ENCODE assay signal across 19 mouse cellular contexts in genomic region chr3:146641818-146642427, GRCm38 (mm10). TPM values are rescaled to one million over a fixed set of nuclear protein-coding genes. Genes with fewer than 3 reads are reported as not detected.
A peak's percentile ranks its signal among the peaks of the same experiment; 100 is the strongest.
DNase-seq lines count a peak whose midpoint lies in the region; ATAC-seq and TF ChIP-seq lines count a peak whose summit lies in the region.
"Had no signal": no experiment of that assay in that cellular context is flagged by ENCODE, and none has a peak within 500 bp of the region (broad histone marks: within the 10 kb centered on the region; RNA-seq: fewer than 3 reads in every experiment).

No protein-coding gene starts in this region.

- no peaks in the 10 kb centered on the region for H3K4me1 ChIP-seq in kidney, postnatal 0 days (replicated peaks; ENCODE audit: insufficient read depth, low read length)
- H3K4me1 ChIP-seq in midbrain, postnatal 0 days (ENCODE audit: insufficient read depth, low read length): no peaks in the 10 kb centered on the region
- H3K4me1 ChIP-seq in midbrain, embryonic 13.5 days (replicated peaks): no peaks in the 10 kb centered on the region
- H3K4me1 ChIP-seq: forebrain, embryonic 13.5 days; intestine, embryonic 15.5 days had no signal

- no peaks in the 10 kb centered on the region for H3K36me3 ChIP-seq in kidney, postnatal 0 days (ENCODE audit: insufficient read depth, low read length)
- H3K36me3 ChIP-seq in midbrain, postnatal 0 days (ENCODE audit: insufficient read depth, low read length): no peaks in the 10 kb centered on the region
- H3K36me3 ChIP-seq in midbrain, embryonic 13.5 days: no peaks in the 10 kb centered on the region
- H3K36me3 ChIP-seq: intestine, embryonic 15.5 days had no signal

- no peaks in the 10 kb centered on the region for H3K27me3 ChIP-seq in kidney, postnatal 0 days (ENCODE audit: insufficient read depth, low read length)
- H3K27me3 ChIP-seq in midbrain, postnatal 0 days (ENCODE audit: insufficient read depth, low read length): no peaks in the 10 kb centered on the region
- H3K27me3 ChIP-seq in midbrain, embryonic 13.5 days: no peaks in the 10 kb centered on the region
- H3K27me3 ChIP-seq: forebrain, embryonic 13.5 days; intestine, embryonic 15.5 days had no signal

- TF ChIP-seq CTCF in kidney, postnatal 0 days (IDR thresholded peaks at IDR 0.05; ENCODE audit: low read depth): no peak
- no peak; the same call in 1 of the 2 replicates for TF ChIP-seq CTCF in midbrain, postnatal 0 days (IDR thresholded peaks at IDR 0.05)

- peak; percentile 45 for DNase-seq in adrenal gland, postnatal 10 days
- no peak for DNase-seq in adrenal gland, adult 8-10 months
- peak; percentile 58 for DNase-seq in kidney, postnatal 0 days (ENCODE audit: low spot score)
- no peak for DNase-seq in kidney, postnatal 25 days
- DNase-seq in midbrain, postnatal 0 days (ENCODE audit: low spot score): peak; percentile 51
- peak; percentile 8 to 61 for DNase-seq in lung, postnatal 4 days
- DNase-seq in spleen, postnatal 4 days (ENCODE audit: low spot score in 2 of 2): no peak
- DNase-seq: cerebellum, postnatal 36 days; gastrocnemius, postnatal 10 days; heart, postnatal 4 days; liver; thymus, adult 18-20 months had no signal

- no peak overlapping the region for H3K4me2 ChIP-seq in kidney, postnatal 0 days (ENCODE audit: low read length)
- H3K4me2 ChIP-seq in midbrain, postnatal 0 days (ENCODE audit: low read depth, low read length, poor library complexity, severe bottlenecking): no peak overlapping the region
- no peak overlapping the region for H3K4me2 ChIP-seq in midbrain, embryonic 13.5 days (replicated peaks)
- H3K4me2 ChIP-seq: forebrain, embryonic 13.5 days; heart, embryonic 11.5 days; intestine, embryonic 15.5 days had no signal

- no peaks in the 10 kb centered on the region for H3K9me3 ChIP-seq in kidney, postnatal 0 days (replicated peaks; ENCODE audit: low read length)
- H3K9me3 ChIP-seq in midbrain, postnatal 0 days (ENCODE audit: low read length): no peaks in the 10 kb centered on the region
- H3K9me3 ChIP-seq in midbrain, embryonic 13.5 days: no peaks in the 10 kb centered on the region
- H3K9me3 ChIP-seq: forebrain, embryonic 13.5 days; intestine, embryonic 15.5 days had no signal

- H3K4me3 ChIP-seq in kidney, postnatal 0 days (replicated peaks; ENCODE audit: low read depth, low read length): no peak overlapping the region
- H3K4me3 ChIP-seq in midbrain, postnatal 0 days (ENCODE audit: low read depth, low read length): no peak overlapping the region
- no peak overlapping the region for H3K4me3 ChIP-seq in midbrain, embryonic 13.5 days (replicated peaks)
- H3K4me3 ChIP-seq: forebrain, embryonic 13.5 days; intestine, embryonic 15.5 days; layer of hippocampus, adult 2 months had no signal

- no peak overlapping the region for H3K9ac ChIP-seq in kidney, postnatal 0 days (ENCODE audit: low read depth, low read length)
- H3K9ac ChIP-seq in midbrain, postnatal 0 days (replicated peaks; ENCODE audit: low read length, poor library complexity, severe bottlenecking): no peak overlapping the region
- H3K9ac ChIP-seq in midbrain, embryonic 13.5 days (replicated peaks): no peak overlapping the region
- H3K9ac ChIP-seq: forebrain, embryonic 13.5 days; intestine, embryonic 15.5 days had no signal

- no peak; the same call in 1 of the 2 replicates for ATAC-seq in kidney, postnatal 0 days (replicated peaks; ENCODE audit: low FRiP score, low read depth)
- no peak; the same call in 1 of the 2 replicates for ATAC-seq in midbrain, postnatal 0 days (ENCODE audit: low FRiP score)
- ATAC-seq in midbrain, embryonic 13.5 days: no peak
- ATAC-seq: forebrain, embryonic 13.5 days; intestine, embryonic 15.5 days had no signal

- 35% methylated on average over 4 of the region's 4 CpGs for WGBS in kidney, postnatal 0 days
- WGBS in midbrain, postnatal 0 days: 38% methylated on average over 4 of the region's 4 CpGs
- 61% methylated on average over 4 of the region's 4 CpGs for WGBS in midbrain, embryonic 13.5 days

- no peak overlapping the region for H3K27ac ChIP-seq in kidney, postnatal 0 days
- no peak overlapping the region for H3K27ac ChIP-seq in midbrain, postnatal 0 days (ENCODE audit: low read depth, low read length)
- no peak overlapping the region for H3K27ac ChIP-seq in midbrain, embryonic 13.5 days
- H3K27ac ChIP-seq: forebrain, embryonic 13.5 days; intestine, embryonic 15.5 days; layer of hippocampus, adult 2 months had no signal

RNA-seq across cellular contexts. Expression of gene 4930503B20Rik, which starts 9.2 kb away (rescaled TPM):
- not detected for total RNA-seq in adrenal gland, postnatal 10 days (2021)
- not detected for total RNA-seq in adrenal gland, adult 8-10 months (2022)
- not detected in 2 replicates for polyA plus RNA-seq in kidney, postnatal 0 days (2015; fragmentation: Nextera tagmentation; extraction: Ambion mirVana)
- total RNA-seq in midbrain, postnatal 0 days (2014; rRNA removed): not detected in 2 replicates
- not detected in 2 replicates for polyA plus RNA-seq in midbrain, postnatal 0 days (2015; fragmentation: Nextera tagmentation; extraction: Ambion mirVana)
- polyA plus RNA-seq in midbrain, embryonic 13.5 days (2015; fragmentation: Nextera tagmentation; extraction: Ambion mirVana): not detected in 2 replicates
- total RNA-seq: layer of hippocampus, adult 2 months; left cerebral cortex, postnatal 10 days had no signal
- polyA plus RNA-seq: embryonic facial prominence, embryonic 11.5 days; forebrain, embryonic 13.5 days; heart, embryonic 11.5 days; intestine, embryonic 15.5 days had no signal

RNA-seq across cellular contexts. Expression of gene Dnase2b, which starts 26.5 kb away (rescaled TPM):
- total RNA-seq in adrenal gland, postnatal 10 days (2021): 1 to 10 TPM in 1 of 2 experiments, under 1 TPM in 1; 0.61 to 1.7 TPM
- total RNA-seq in adrenal gland, adult 8-10 months (2022): not detected
- polyA plus RNA-seq in kidney, postnatal 0 days (2015; fragmentation: Nextera tagmentation; extraction: Ambion mirVana): not detected in 2 replicates
- not detected in 2 replicates for total RNA-seq in midbrain, postnatal 0 days (2014; rRNA removed)
- not detected in 2 replicates for polyA plus RNA-seq in midbrain, postnatal 0 days (2015; fragmentation: Nextera tagmentation; extraction: Ambion mirVana)
- polyA plus RNA-seq in midbrain, embryonic 13.5 days (2015; fragmentation: Nextera tagmentation; extraction: Ambion mirVana): not detected in 2 replicates
- total RNA-seq: gastrocnemius, postnatal 10 days; heart, postnatal 4 days; layer of hippocampus, adult 2 months; left cerebral cortex, postnatal 10 days had no signal
- polyA plus RNA-seq: embryonic facial prominence, embryonic 11.5 days; forebrain, embryonic 13.5 days; heart, embryonic 11.5 days had no signal

RNA-seq across cellular contexts. Expression of gene Samd13, which starts 43.5 kb away (rescaled TPM):
- under 1 TPM; 0.24 to 0.69 TPM for total RNA-seq in adrenal gland, postnatal 10 days (2021)
- 1 to 10 TPM in 1 of 4 experiments, under 1 TPM in 3; 0.42 to 1.3 (median 0.68) TPM for total RNA-seq in adrenal gland, adult 8-10 months (2022)
- 0.63 and 1.2 TPM in 2 replicates for polyA plus RNA-seq in kidney, postnatal 0 days (2015; fragmentation: Nextera tagmentation; extraction: Ambion mirVana)
- 0.16 and 0.99 TPM in 2 replicates for total RNA-seq in midbrain, postnatal 0 days (2014; rRNA removed)
- polyA plus RNA-seq in midbrain, postnatal 0 days (2015; fragmentation: Nextera tagmentation; extraction: Ambion mirVana): 0.23 and 0.31 TPM in 2 replicates
- polyA plus RNA-seq in midbrain, embryonic 13.5 days (2015; fragmentation: Nextera tagmentation; extraction: Ambion mirVana): 0.52 and 0.63 TPM in 2 replicates

Comparison
In these comparisons a context has a peak if more than half of its experiments do, and no peak if none do; other contexts are left out.
1. DNase-seq: peak in adrenal gland, postnatal 10 days (single experiment), kidney, postnatal 0 days (single experiment), midbrain, postnatal 0 days (single experiment) and lung, postnatal 4 days (2 of 2); none in adrenal gland, adult 8-10 months (single experiment), kidney, postnatal 25 days (0 of 2) and spleen, postnatal 4 days (0 of 2).